Mouse (Mus musculus) forebrain, embryonic 16.5 days (tissue): Measurements from ENCODE around the gene Ccdc106. TPM values are rescaled to one million over a fixed set of nuclear protein-coding genes. Genes with fewer than 3 reads are reported as not detected.

Experiments used
- ATAC-seq: fragments of 200-750 bp; cut with Nextera tagmentation; 2 replicates; pipeline ENCODE4 v1.8.0; 2017; ENCODE audit warnings: mild to moderate bottlenecking, moderate library complexity
- H3K27ac ChIP-seq: fragments of 300-500 bp; sonication (generic); 2 replicates; pipeline ENCODE4 v1.5.1; 2014; ENCODE audit warnings: low read length, control low read depth
- H3K27me3 ChIP-seq: fragments of 300-500 bp; sonication (generic); replicated peaks from 2 replicates; pipeline ENCODE4 v1.6.1; 2014; ENCODE audit warnings: low read length; ENCODE audit not compliant: control insufficient read depth, insufficient read depth
- H3K36me3 ChIP-seq: fragments of 300-500 bp; sonication (generic); 2 replicates; pipeline ENCODE4 v1.6.1; 2014; ENCODE audit not compliant: control insufficient read depth, insufficient read depth
- H3K4me1 ChIP-seq: fragments of 300-500 bp; sonication (generic); replicated peaks from 2 replicates; pipeline ENCODE4 v1.6.1; 2014; ENCODE audit warnings: low read length; ENCODE audit not compliant: control insufficient read depth, insufficient read depth
- H3K4me2 ChIP-seq: fragments of 300-500 bp; sonication (generic); 2 replicates; pipeline ENCODE4 v1.6.1; 2014; ENCODE audit warnings: mild to moderate bottlenecking, low read length, control low read depth
- H3K4me3 ChIP-seq: fragments of 300-500 bp; sonication (generic); replicated peaks from 2 replicates; pipeline ENCODE4 v1.5.1; 2014; ENCODE audit warnings: mild to moderate bottlenecking, low read length, control low read depth
- H3K9ac ChIP-seq: fragments of 300-500 bp; sonication (generic); replicated peaks from 2 replicates; pipeline ENCODE4 v1.6.1; 2014; ENCODE audit warnings: low read depth, low read length, control low read depth
- H3K9me3 ChIP-seq: fragments of 300-500 bp; sonication (generic); 2 replicates; pipeline ENCODE4 v1.6.1; 2016; ENCODE audit warnings: low read length; ENCODE audit not compliant: control insufficient read depth
- WGBS: fragments of 180-500 bp; shearing (Covaris S2); extraction: QIAGEN DNeasy Blood & Tissue Kit; methylation state at CpG from one replicate; pipeline ENCODE4 v1.1.7; 2014; 5-methylcytosine and 5-hydroxymethylcytosine counted together
- polyA plus RNA-seq: library from polyadenylated mRNA; unstranded; fragments of >200 nt; fragmentation: Nextera tagmentation; extraction: Ambion mirVana; gene quantifications from 2 replicates; pipeline ENCODE4 v1.2.1, GENCODE M21; 2015

The Ccdc106 gene
- 50.5 and 59.1 TPM in 2 replicates for polyA plus RNA-seq

DNA sequence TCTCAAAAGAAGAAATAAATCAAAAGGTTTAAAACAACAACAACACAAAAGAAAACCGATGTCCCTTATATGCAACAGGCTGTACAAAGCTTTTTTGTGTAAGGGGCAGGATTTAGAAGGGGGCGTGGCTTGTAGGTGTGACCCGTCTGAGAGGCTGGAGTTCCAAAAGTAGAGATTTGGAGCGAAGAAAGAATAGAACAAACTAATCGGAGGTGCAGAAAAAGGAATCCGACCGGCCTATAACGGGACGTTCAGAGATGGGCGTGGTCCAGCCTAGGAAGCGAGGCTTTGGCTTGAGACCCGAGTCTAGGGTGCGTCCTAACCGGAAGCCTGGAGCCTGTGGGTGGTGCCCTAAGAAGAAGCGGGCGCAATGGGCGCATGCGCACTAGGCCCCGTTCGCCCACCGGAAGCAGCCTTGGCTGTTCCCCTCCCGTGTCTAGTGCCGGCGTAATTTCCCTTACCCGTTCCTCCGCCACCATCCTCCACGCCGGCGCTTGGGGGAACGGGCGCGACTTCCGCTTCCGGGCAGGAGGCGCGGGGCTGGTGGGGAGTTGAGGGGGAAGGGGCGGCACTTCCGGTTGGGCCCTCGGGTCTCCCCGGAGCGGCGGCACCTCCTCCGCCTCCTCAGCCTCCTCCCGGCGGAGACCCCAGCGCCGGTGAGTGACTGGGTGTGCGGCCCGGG is at the start of gene Ccdc106, which contains the start of gene Zfp865:
Gene Ccdc106, plus strand, starts transcription at position 554 of the 682 bp plus-strand sequence.
Gene Zfp865, plus strand, starts transcription at position 377 of the 682 bp plus-strand sequence.
- peak within 1 kb of the TSS; percentile 85 for H3K27ac ChIP-seq
- H3K9me3 ChIP-seq = no peaks in the 10 kb centered on the region
- no peaks in the 10 kb centered on the region for H3K27me3 ChIP-seq
- peak within 1 kb of the TSS; percentile 96 for H3K9ac ChIP-seq
- peak within 1 kb of the TSS; percentile 79 for H3K4me3 ChIP-seq
- peaks cover 19% of the 10 kb centered on the region for H3K4me1 ChIP-seq
- WGBS = under 1% methylated on average over 47 of the region's 49 CpGs
- peak; percentile 88 for ATAC-seq
- H3K36me3 ChIP-seq = no peaks in the 10 kb centered on the region
- H3K4me2 ChIP-seq = peak within 1 kb of the TSS; percentile 57

- H3K27ac ChIP-seq = no peak within 1 kb of the TSS
- no peaks in the 10 kb centered on the region for H3K36me3 ChIP-seq
- H3K4me1 ChIP-seq = no peaks in the 10 kb centered on the region
- ATAC-seq = no peak
- H3K4me3 ChIP-seq = no peak within 1 kb of the TSS
- WGBS = 40% methylated on average over 6 of the region's 6 CpGs
- no peak within 1 kb of the TSS for H3K4me2 ChIP-seq
- H3K9ac ChIP-seq = no peak within 1 kb of the TSS
- no peaks in the 10 kb centered on the region for H3K9me3 ChIP-seq
- no peaks in the 10 kb centered on the region for H3K27me3 ChIP-seq
Measured at GRCm38 (mm10) chr7:4971068-4971467, 49.3 kb upstream of the Ccdc106 start, which contains the start of gene Sbk3. Sbk3 (minus strand) TSS chr7:4971168.

GRCm38 (mm10) chr7:4971710-4972109 is 48.6 kb upstream of the Ccdc106 start:
- H3K36me3 ChIP-seq = no peaks in the 10 kb centered on the region

GRCm38 (mm10) chr7:4972321-4973047 is 47.9 kb upstream of the Ccdc106 start:
- Histone ChIP-seq H3K9ac (no peak overlapping the region), H3K27me3 (no peaks in the 10 kb centered on the region), H3K9me3 (peaks cover 4% of the 10 kb centered on the region; the same call in 1 of the 2 replicates), H3K4me1 (no peaks in the 10 kb centered on the region), H3K27ac (no peak overlapping the region), H3K4me3 (no peak overlapping the region), H3K4me2 (no peak overlapping the region), H3K36me3 (no peaks in the 10 kb centered on the region)
- WGBS = 80% methylated on average over 18 of the region's 18 CpGs
- ATAC-seq = no peak

More at GRCm38 (mm10) chr7:4971710-4972109, 48.6 kb upstream of the Ccdc106 start:
- H3K9ac ChIP-seq = no peak overlapping the region
- no peaks in the 10 kb centered on the region for H3K27me3 ChIP-seq
- no peak for ATAC-seq
- H3K4me1 ChIP-seq = no peaks in the 10 kb centered on the region
- H3K4me3 ChIP-seq = no peak overlapping the region
- 36% methylated on average over 7 of the region's 7 CpGs for WGBS
- H3K27ac ChIP-seq = no peak overlapping the region
- H3K9me3 ChIP-seq = peaks cover under 1% of the 10 kb centered on the region; the same call in 1 of the 2 replicates
- no peak overlapping the region for H3K4me2 ChIP-seq

DNA sequence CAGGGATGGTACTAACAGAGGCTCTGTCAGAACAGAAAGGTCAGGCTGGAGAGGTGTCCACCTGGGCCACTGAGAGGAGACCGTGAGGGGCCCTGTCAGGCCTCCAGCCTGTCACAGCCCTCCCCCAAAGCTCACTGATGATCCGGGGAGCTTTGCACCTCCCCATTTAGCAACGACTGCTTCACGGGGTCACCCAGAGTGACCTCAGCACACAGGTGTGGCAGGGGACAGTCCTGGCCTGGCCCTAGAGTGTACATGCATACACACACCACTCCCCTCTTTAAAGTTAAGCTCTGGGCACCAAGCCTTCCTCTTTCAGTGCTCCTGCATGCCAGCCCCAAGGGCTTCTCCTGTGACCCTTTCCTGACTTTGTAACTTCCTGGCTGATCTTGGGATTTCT is 44.9 kb upstream of the Ccdc106 start:
- no peak overlapping the region for H3K9ac ChIP-seq
- WGBS = 63% methylated on average over 4 of the region's 4 CpGs
- no peak overlapping the region for H3K27ac ChIP-seq
- no peaks in the 10 kb centered on the region for H3K27me3 ChIP-seq
- H3K4me1 ChIP-seq = no peaks in the 10 kb centered on the region
- peaks cover 4% of the 10 kb centered on the region; the same call in 1 of the 2 replicates for H3K9me3 ChIP-seq
- no peak overlapping the region for H3K4me3 ChIP-seq
- ATAC-seq = no peak
- H3K4me2 ChIP-seq = no peak overlapping the region
- no peaks in the 10 kb centered on the region for H3K36me3 ChIP-seq

DNA sequence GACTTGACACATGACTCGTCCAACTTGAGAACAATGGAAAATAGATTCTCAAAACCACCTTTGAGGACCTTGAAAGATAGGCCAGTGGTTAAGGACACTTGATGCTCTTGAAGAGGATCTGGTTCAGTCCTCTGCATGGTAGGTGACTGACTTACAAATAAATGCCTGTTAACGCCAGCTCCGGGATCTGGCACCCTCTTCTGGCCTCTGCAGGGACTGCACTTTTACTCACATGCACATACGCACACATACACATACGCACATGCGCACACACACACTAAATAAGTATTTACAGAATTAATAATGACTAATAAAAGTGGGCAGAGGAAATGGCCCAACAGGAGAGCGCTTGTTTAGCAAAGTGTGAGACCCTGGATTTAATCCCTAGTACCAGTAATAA is 43.5 kb upstream of the Ccdc106 start:
- Histone ChIP-seq H3K9me3 (peaks cover 4% of the 10 kb centered on the region; the same call in 1 of the 2 replicates), H3K36me3 (no peaks in the 10 kb centered on the region), H3K4me3 (no peak overlapping the region), H3K4me1 (no peaks in the 10 kb centered on the region), H3K4me2 (no peak overlapping the region), H3K27me3 (no peaks in the 10 kb centered on the region), H3K27ac (no peak overlapping the region), H3K9ac (no peak overlapping the region)
- ATAC-seq = no peak
- WGBS = 91% methylated on average over 7 of the region's 7 CpGs

- H3K4me2 ChIP-seq = no peak overlapping the region
- no peak overlapping the region for H3K4me3 ChIP-seq
- no peaks in the 10 kb centered on the region for H3K27me3 ChIP-seq
- peaks cover 6% of the 10 kb centered on the region; the same call in 1 of the 2 replicates for H3K4me1 ChIP-seq
- H3K9ac ChIP-seq = no peak overlapping the region
- H3K9me3 ChIP-seq = no peaks in the 10 kb centered on the region
- WGBS = 78% methylated on average over 2 of the region's 2 CpGs
- no peak for ATAC-seq
- no peak overlapping the region for H3K27ac ChIP-seq
- peaks cover 15% of the 10 kb centered on the region for H3K36me3 ChIP-seq
Measured at GRCm38 (mm10) chr7:4988250-4988649, 32.1 kb upstream of the Ccdc106 start.

DNA sequence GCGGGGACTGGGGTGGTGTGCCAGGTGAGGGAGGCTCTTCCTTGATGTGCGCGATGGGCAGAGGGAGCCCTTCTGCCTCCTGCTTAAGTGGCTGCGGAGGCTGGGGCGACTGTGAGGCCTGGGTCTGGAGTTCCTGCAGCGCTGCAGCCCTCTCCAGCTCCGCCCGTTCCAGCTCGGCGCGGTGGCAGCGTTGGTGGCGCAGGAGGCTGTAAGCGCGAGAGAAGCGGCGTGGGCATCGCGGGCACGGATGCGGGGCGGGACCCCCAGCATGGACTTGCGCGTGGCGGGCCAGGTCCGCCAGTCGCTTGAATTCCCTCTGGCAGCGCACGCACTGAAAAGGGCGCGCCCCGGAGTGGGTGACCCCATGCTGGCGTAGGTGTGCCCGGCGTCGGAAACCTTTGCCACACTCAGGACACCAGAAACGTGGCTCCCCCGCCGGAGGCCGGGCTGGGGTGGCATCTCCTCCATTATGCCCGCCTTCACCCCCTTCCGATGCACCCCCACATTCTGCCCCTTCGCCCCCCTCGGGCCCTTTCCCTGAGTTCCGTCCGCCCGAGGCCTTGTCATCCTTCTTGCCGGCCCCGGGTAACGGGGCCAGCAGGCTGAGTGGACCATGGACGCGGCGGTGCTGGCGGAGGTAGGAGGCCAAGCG is 26.9 kb upstream of the Ccdc106 start:
- Histone ChIP-seq H3K9ac (no peak overlapping the region), H3K4me3 (no peak overlapping the region), H3K27ac (no peak overlapping the region), H3K4me2 (peak overlapping the region; percentile 90), H3K27me3 (no peaks in the 10 kb centered on the region), H3K9me3 (no peaks in the 10 kb centered on the region), H3K4me1 (peaks cover 39% of the 10 kb centered on the region), H3K36me3 (peaks cover 21% of the 10 kb centered on the region)
- WGBS = 42% methylated on average over 55 of the region's 55 CpGs
- no peak for ATAC-seq
